Mouse (Mus musculus) kidney, embryonic 14.5 days (tissue): ENCODE results near the gene Tiam2. TPM values are rescaled to one million over a fixed set of nuclear protein-coding genes. Genes with fewer than 3 reads are reported as not detected.

ENCODE experiments used
- ATAC-seq: fragments of 200-750 bp; cut with Nextera tagmentation; 2 replicates; pipeline ENCODE4 v1.8.0; 2017; ENCODE audit warnings: moderate number of reproducible peaks, mild to moderate bottlenecking, moderate TSS enrichment, moderate library complexity; ENCODE audit not compliant: low FRiP score, low TSS enrichment
- H3K27ac ChIP-seq: fragments of 300-500 bp; sonication (generic); 2 replicates; pipeline ENCODE4 v1.5.1; 2014; ENCODE audit warnings: low read depth, mild to moderate bottlenecking, low read length, moderate library complexity, mixed read lengths
- H3K27me3 ChIP-seq: fragments of 300-500 bp; sonication (generic); 2 replicates; pipeline ENCODE4 v1.6.1; 2014; ENCODE audit warnings: mild to moderate bottlenecking, low read length; ENCODE audit not compliant: control insufficient read depth, insufficient read depth
- H3K36me3 ChIP-seq: fragments of 300-500 bp; sonication (generic); 2 replicates; pipeline ENCODE4 v1.6.1; 2014; ENCODE audit warnings: low read length, mixed read lengths; ENCODE audit not compliant: control insufficient read depth, insufficient read depth
- H3K4me1 ChIP-seq: fragments of 300-500 bp; sonication (generic); 2 replicates; pipeline ENCODE4 v1.6.1; 2014; ENCODE audit warnings: low read length, mixed read lengths; ENCODE audit not compliant: control insufficient read depth, insufficient read depth
- H3K4me2 ChIP-seq: fragments of 300-500 bp; sonication (generic); replicated peaks from 2 replicates; pipeline ENCODE4 v1.6.1; 2014; ENCODE audit warnings: low read depth, mild to moderate bottlenecking, low read length
- H3K4me3 ChIP-seq: fragments of 300-500 bp; sonication (generic); 2 replicates; pipeline ENCODE4 v1.5.1; 2014; ENCODE audit warnings: mild to moderate bottlenecking, low read length
- H3K9ac ChIP-seq: fragments of 300-500 bp; sonication (generic); 2 replicates; pipeline ENCODE4 v1.6.1; 2014; ENCODE audit warnings: low read depth, mild to moderate bottlenecking, low read length, moderate library complexity
- H3K9me3 ChIP-seq: fragments of 300-500 bp; sonication (generic); 2 replicates; pipeline ENCODE4 v1.6.1; 2016; ENCODE audit warnings: low read length; ENCODE audit not compliant: control insufficient read depth
- WGBS: fragments of 180-500 bp; shearing (Covaris S2); extraction: QIAGEN DNeasy Blood & Tissue Kit; methylation state at CpG from one replicate; pipeline ENCODE4 v1.1.7; 2014; 5-methylcytosine and 5-hydroxymethylcytosine counted together
- polyA plus RNA-seq: library from polyadenylated mRNA; unstranded; fragments of >200 nt; fragmentation: Nextera tagmentation; extraction: Ambion mirVana; gene quantifications from 2 replicates; pipeline ENCODE4 v1.2.1, GENCODE M21; 2014

Tiam2 gene
- polyA plus RNA-seq, 1 experiment from 2014 or later: 4.5 TPM

GRCm38 (mm10) chr17:3446191-3446950 is 120.0 kb downstream of the Tiam2 start:
- Histone ChIP-seq H3K27me3 (no peaks in the 10 kb centered on the region), H3K27ac (no peak overlapping the region), H3K9me3 (no peaks in the 10 kb centered on the region), H3K4me3 (no peak overlapping the region), H3K36me3 (no peaks in the 10 kb centered on the region), H3K9ac (no peak overlapping the region), H3K4me2 (no peak overlapping the region), H3K4me1 (no peaks in the 10 kb centered on the region)
- peak; percentile 62; the same call in 1 of the 2 replicates for ATAC-seq
- WGBS: 56% methylated on average over 8 of the region's 8 CpGs

GRCm38 (mm10) chr17:3448725-3449124 is 122.4 kb downstream of the Tiam2 start:
- Histone ChIP-seq H3K4me2 (no peak overlapping the region), H3K4me3 (no peak overlapping the region), H3K4me1 (no peaks in the 10 kb centered on the region), H3K36me3 (no peaks in the 10 kb centered on the region), H3K27me3 (no peaks in the 10 kb centered on the region), H3K27ac (no peak overlapping the region), H3K9me3 (no peaks in the 10 kb centered on the region), H3K9ac (no peak overlapping the region)
- ATAC-seq: no peak
- WGBS: 31% methylated on average over 3 of the region's 3 CpGs

- Histone ChIP-seq H3K4me1 (no peaks in the 10 kb centered on the region), H3K4me3 (no peak overlapping the region), H3K27ac (no peak overlapping the region), H3K9me3 (no peaks in the 10 kb centered on the region), H3K27me3 (no peaks in the 10 kb centered on the region), H3K9ac (no peak overlapping the region), H3K4me2 (no peak overlapping the region), H3K36me3 (no peaks in the 10 kb centered on the region)
- WGBS: 70% methylated on average over 2 of the region's 2 CpGs
- ATAC-seq: peak; percentile 64; the same call in 1 of the 2 replicates
These were observed 124.7 kb downstream of the Tiam2 start for GRCm38 (mm10) chr17:3451077-3451476.

GRCm38 (mm10) chr17:3452571-3453311 is 126.4 kb downstream of the Tiam2 start:
- Histone ChIP-seq H3K4me2 (no peak overlapping the region), H3K36me3 (no peaks in the 10 kb centered on the region), H3K9me3 (no peaks in the 10 kb centered on the region), H3K9ac (no peak overlapping the region), H3K27ac (no peak overlapping the region), H3K4me1 (no peaks in the 10 kb centered on the region), H3K4me3 (no peak overlapping the region), H3K27me3 (no peaks in the 10 kb centered on the region)
- ATAC-seq: no peak
- WGBS: 83% methylated on average over 12 of the region's 12 CpGs

- Histone ChIP-seq H3K36me3 (no peaks in the 10 kb centered on the region), H3K4me3 (no peak overlapping the region), H3K27ac (no peak overlapping the region), H3K27me3 (no peaks in the 10 kb centered on the region), H3K9me3 (no peaks in the 10 kb centered on the region), H3K4me2 (no peak overlapping the region), H3K4me1 (no peaks in the 10 kb centered on the region), H3K9ac (no peak overlapping the region)
- WGBS: 40% methylated on average over 10 of the region's 10 CpGs
- no peak for ATAC-seq
These were observed 127.6 kb downstream of the Tiam2 start for GRCm38 (mm10) chr17:3453946-3454345.

GRCm38 (mm10) chr17:3454850-3455249 is 128.5 kb downstream of the Tiam2 start:
- Histone ChIP-seq H3K27me3 (no peaks in the 10 kb centered on the region), H3K4me3 (no peak overlapping the region), H3K27ac (no peak overlapping the region), H3K4me1 (no peaks in the 10 kb centered on the region), H3K9me3 (no peaks in the 10 kb centered on the region), H3K9ac (no peak overlapping the region), H3K36me3 (no peaks in the 10 kb centered on the region), H3K4me2 (no peak overlapping the region)
- ATAC-seq: no peak
- WGBS: 82% methylated on average over 9 of the region's 9 CpGs

- Histone ChIP-seq H3K9ac (no peak overlapping the region), H3K36me3 (no peaks in the 10 kb centered on the region; the same call in 1 of the 2 replicates), H3K27ac (no peak overlapping the region), H3K4me2 (no peak overlapping the region), H3K4me1 (no peaks in the 10 kb centered on the region), H3K9me3 (no peaks in the 10 kb centered on the region), H3K4me3 (no peak overlapping the region), H3K27me3 (no peaks in the 10 kb centered on the region)
- WGBS: 77% methylated on average over 2 of the region's 2 CpGs
- ATAC-seq: no peak
These were observed 131.7 kb downstream of the Tiam2 start for GRCm38 (mm10) chr17:3457914-3458681.

- H3K4me3 ChIP-seq: no peak overlapping the region
- no peaks in the 10 kb centered on the region for H3K4me1 ChIP-seq
- H3K27me3 ChIP-seq: no peaks in the 10 kb centered on the region
- 76% methylated on average over 4 of the region's 4 CpGs for WGBS
- no peaks in the 10 kb centered on the region for H3K9me3 ChIP-seq
- no peak for ATAC-seq
- H3K27ac ChIP-seq: no peak overlapping the region
- no peak overlapping the region for H3K4me2 ChIP-seq
- H3K9ac ChIP-seq: no peak overlapping the region
- no peaks in the 10 kb centered on the region; the same call in 1 of the 2 replicates for H3K36me3 ChIP-seq
These were observed 139.5 kb downstream of the Tiam2 start for GRCm38 (mm10) chr17:3465861-3466260.
